15 mouse cellular contexts compared by ENCODE assay signal in genomic region chr2:163243917-163244852, GRCm38 (mm10). TPM values are rescaled to one million over a fixed set of nuclear protein-coding genes. Genes with fewer than 3 reads are reported as not detected.
A peak's percentile ranks its signal among the peaks of the same experiment; 100 is the strongest.
DNase-seq lines count a peak whose midpoint lies in the region; ATAC-seq and TF ChIP-seq lines count a peak whose summit lies in the region.
"Had no signal": no experiment of that assay in that cellular context is flagged by ENCODE, and none has a peak within 500 bp of the region (broad histone marks: within the 10 kb centered on the region; RNA-seq: fewer than 3 reads in every experiment).

No protein-coding gene starts in this region.

- H3K4me2 ChIP-seq in hindbrain, embryonic 15.5 days = no peak overlapping the region
- H3K4me2 ChIP-seq in forebrain, embryonic 15.5 days (replicated peaks) = no peak overlapping the region
- no peak overlapping the region for H3K4me2 ChIP-seq in midbrain, embryonic 14.5 days (ENCODE audit: low read length)

- no peak for DNase-seq in hindbrain, embryonic 10.5 days (ENCODE audit: low spot score)
- peak; percentile 37 for DNase-seq in midbrain, embryonic 14.5 days
- DNase-seq in lung, postnatal 14 days = no peak
- no peak for DNase-seq in embryonic facial prominence, embryonic 10.5 days (ENCODE audit: low spot score)
- DNase-seq: cerebellum, adult 11-12 months; heart, adult 11 months; kidney, adult 2 months; kidney, postnatal 36 days; liver; lung, adult 18-20 months had no signal

- WGBS in hindbrain, embryonic 15.5 days = 58% methylated on average over 12 of the region's 12 CpGs
- WGBS in hindbrain, embryonic 10.5 days = 76% methylated on average over 12 of the region's 12 CpGs
- WGBS in forebrain, embryonic 15.5 days = 36% methylated on average over 12 of the region's 12 CpGs
- WGBS in midbrain, embryonic 14.5 days = 35% methylated on average over 12 of the region's 12 CpGs
- 85% methylated on average over 12 of the region's 12 CpGs for WGBS in embryonic facial prominence, embryonic 10.5 days

- TF ChIP-seq CTCF in cortical plate, adult 2 months (IDR thresholded peaks at IDR 0.05; ENCODE audit: extremely low read depth, insufficient read depth, low read length) = no peak

- 0 out of 2 replicates have a peak overlapping the region, but pooled peaks have one; percentile 22 for H3K27ac ChIP-seq in hindbrain, embryonic 15.5 days (replicated peaks)
- H3K27ac ChIP-seq in hindbrain, embryonic 10.5 days = no peak overlapping the region
- H3K27ac ChIP-seq in cortical plate, adult 2 months (ENCODE audit: insufficient read depth, low read length) = peak overlapping the region; percentile 56; the same call in 1 of the 2 replicates
- peak overlapping the region; percentile 76 for H3K27ac ChIP-seq in forebrain, embryonic 15.5 days (replicated peaks)
- peak overlapping the region; percentile 65 for H3K27ac ChIP-seq in midbrain, embryonic 14.5 days (replicated peaks; ENCODE audit: low read depth, low read length)
- H3K27ac ChIP-seq in embryonic facial prominence, embryonic 10.5 days (replicated peaks) = no peak overlapping the region
- H3K27ac ChIP-seq: hindbrain, postnatal 0 days; macrophage had no signal

- no peaks in the 10 kb centered on the region for H3K9me3 ChIP-seq in hindbrain, embryonic 15.5 days
- no peaks in the 10 kb centered on the region for H3K9me3 ChIP-seq in hindbrain, embryonic 10.5 days
- no peaks in the 10 kb centered on the region for H3K9me3 ChIP-seq in forebrain, embryonic 15.5 days
- H3K9me3 ChIP-seq in midbrain, embryonic 14.5 days (ENCODE audit: control insufficient read depth, low read length) = no peaks in the 10 kb centered on the region
- no peaks in the 10 kb centered on the region for H3K9me3 ChIP-seq in embryonic facial prominence, embryonic 10.5 days

- peaks cover 16% of the 10 kb centered on the region; the same call in 1 of the 2 replicates for H3K27me3 ChIP-seq in hindbrain, embryonic 15.5 days
- H3K27me3 ChIP-seq in hindbrain, embryonic 10.5 days (ENCODE audit: insufficient read depth, poor library complexity, severe bottlenecking) = no peaks in the 10 kb centered on the region
- H3K27me3 ChIP-seq in forebrain, embryonic 15.5 days = peaks cover 16% of the 10 kb centered on the region; the same call in 1 of the 2 replicates
- H3K27me3 ChIP-seq in midbrain, embryonic 14.5 days (ENCODE audit: control insufficient read depth, insufficient read depth, low read length) = no peaks in the 10 kb centered on the region
- H3K27me3 ChIP-seq in embryonic facial prominence, embryonic 10.5 days (replicated peaks; ENCODE audit: low read depth, poor library complexity, severe bottlenecking) = no peaks in the 10 kb centered on the region

- TF ChIP-seq POLR2A in cortical plate, adult 2 months (IDR thresholded peaks at IDR 0.05; ENCODE audit: extremely low read depth, insufficient read depth, low read length) = no peak

- ATAC-seq in hindbrain, embryonic 15.5 days (ENCODE audit: low FRiP score, low read depth) = no peak
- ATAC-seq in forebrain, embryonic 15.5 days (replicated peaks) = peak; percentile 27; the same call in 1 of the 2 replicates
- ATAC-seq in midbrain, embryonic 14.5 days (ENCODE audit: low FRiP score, low TSS enrichment) = peak; percentile 48; the same call in 1 of the 2 replicates
- ATAC-seq: hindbrain, postnatal 0 days had no signal

- no peak overlapping the region for H3K9ac ChIP-seq in hindbrain, embryonic 15.5 days
- no peak overlapping the region for H3K9ac ChIP-seq in forebrain, embryonic 15.5 days (replicated peaks)
- no peak overlapping the region for H3K9ac ChIP-seq in midbrain, embryonic 14.5 days (replicated peaks; ENCODE audit: low read length)

- H3K36me3 ChIP-seq in hindbrain, embryonic 15.5 days = no peaks in the 10 kb centered on the region
- H3K36me3 ChIP-seq in hindbrain, embryonic 10.5 days = peaks cover 8% of the 10 kb centered on the region
- no peaks in the 10 kb centered on the region for H3K36me3 ChIP-seq in forebrain, embryonic 15.5 days
- no peaks in the 10 kb centered on the region; the same call in 1 of the 2 replicates for H3K36me3 ChIP-seq in midbrain, embryonic 14.5 days (ENCODE audit: control insufficient read depth, insufficient read depth, low read length)
- H3K36me3 ChIP-seq in embryonic facial prominence, embryonic 10.5 days (replicated peaks) = no peaks in the 10 kb centered on the region

- peaks cover 25% of the 10 kb centered on the region; the same call in 1 of the 2 replicates for H3K4me1 ChIP-seq in hindbrain, embryonic 15.5 days (replicated peaks)
- H3K4me1 ChIP-seq in hindbrain, embryonic 10.5 days (replicated peaks) = peaks cover 66% of the 10 kb centered on the region
- peaks cover 10% of the 10 kb centered on the region for H3K4me1 ChIP-seq in cortical plate, adult 2 months (ENCODE audit: control insufficient read depth, insufficient read depth, low read length)
- H3K4me1 ChIP-seq in forebrain, embryonic 15.5 days = peaks cover 15% of the 10 kb centered on the region
- H3K4me1 ChIP-seq in midbrain, embryonic 14.5 days (ENCODE audit: control insufficient read depth, insufficient read depth, low read length) = peaks cover 41% of the 10 kb centered on the region
- H3K4me1 ChIP-seq in embryonic facial prominence, embryonic 10.5 days = peaks cover 28% of the 10 kb centered on the region

- H3K4me3 ChIP-seq in hindbrain, embryonic 15.5 days = no peak overlapping the region
- H3K4me3 ChIP-seq in hindbrain, embryonic 10.5 days = no peak overlapping the region
- no peak overlapping the region for H3K4me3 ChIP-seq in cortical plate, adult 2 months (ENCODE audit: insufficient read depth, low read length)
- no peak overlapping the region for H3K4me3 ChIP-seq in forebrain, embryonic 15.5 days
- H3K4me3 ChIP-seq in midbrain, embryonic 14.5 days (replicated peaks; ENCODE audit: low read depth, low read length) = no peak overlapping the region
- no peak overlapping the region for H3K4me3 ChIP-seq in embryonic facial prominence, embryonic 10.5 days

RNA-seq across cellular contexts. Expression of gene Tox2, which starts 41.3 kb away (rescaled TPM):
- polyA plus RNA-seq in hindbrain, embryonic 15.5 days (2015; fragmentation: Nextera tagmentation; extraction: Ambion mirVana) = 26.1 and 32.2 TPM in 2 replicates
- 29.6 and 29.8 TPM in 2 replicates for polyA plus RNA-seq in hindbrain, embryonic 10.5 days (2016; fragmentation: Nextera tagmentation; extraction: Ambion mirVana)
- 26.1 and 28.1 TPM in 2 replicates for polyA plus RNA-seq in cortical plate, adult 2 months (2012; rRNA removed)
- 18.1 and 19.7 TPM in 2 replicates for polyA plus RNA-seq in forebrain, embryonic 15.5 days (2015; fragmentation: Nextera tagmentation; extraction: Ambion mirVana)
- polyA plus RNA-seq in midbrain, embryonic 14.5 days (2014; fragmentation: Nextera tagmentation; extraction: Ambion mirVana) = 36.7 and 46.8 TPM in 2 replicates
- polyA plus RNA-seq in embryonic facial prominence, embryonic 10.5 days (2016; fragmentation: Nextera tagmentation; extraction: Ambion mirVana) = 16.3 and 17.8 TPM in 2 replicates

Comparison
In these comparisons a context has a peak if more than half of its experiments do, and no peak if none do; other contexts are left out.
1. H3K27ac ChIP-seq: peak in hindbrain, embryonic 15.5 days (single experiment), cortical plate, adult 2 months (single experiment), forebrain, embryonic 15.5 days (single experiment) and midbrain, embryonic 14.5 days (single experiment); none in hindbrain, embryonic 10.5 days (single experiment) and embryonic facial prominence, embryonic 10.5 days (single experiment).